Mouse (Mus musculus): ENCODE measurements at regions not wholly inside any gene's neighbourhood (a gene's known extent, or its start where the extent isn't known, plus 50 kb on each side); places are given as distances from the start of the nearest gene placed in this dataset.
"Not testable (repeated sequence)": the region's sequence is repeated elsewhere in the genome, so short reads cannot be mapped to it uniquely, and the experiment has no call there.

- DNase-seq (ENCODE audit: low read depth, low spot score): no peak
These were observed 97.8 kb downstream of the Wdr11 start for GRCm38 (mm10) chr7:129689464-129689863.

- DNase-seq (ENCODE audit: low read depth, low spot score): no peak
These were observed 99.2 kb downstream of the Wdr11 start for GRCm38 (mm10) chr7:129690868-129691267.

GRCm38 (mm10) chr7:129691619-129692071 is 100.0 kb downstream of the Wdr11 start:
- no peak for DNase-seq (ENCODE audit: low read depth, low spot score)

GRCm38 (mm10) chr7:129693635-129694034 is 102.0 kb downstream of the Wdr11 start:
- no peak for DNase-seq (ENCODE audit: low read depth, low spot score)

GRCm38 (mm10) chr7:129694168-129694567 is 102.5 kb downstream of the Wdr11 start:
- no peak for DNase-seq (ENCODE audit: low read depth, low spot score)

GRCm38 (mm10) chr7:129699931-129700570 is 108.4 kb downstream of the Wdr11 start:
- no peak for DNase-seq (ENCODE audit: low read depth, low spot score)

GRCm38 (mm10) chr7:129727559-129727958 is 135.9 kb downstream of the Wdr11 start:
- no peak for DNase-seq (ENCODE audit: low read depth, low spot score)

GRCm38 (mm10) chr7:129729709-129730238 is 138.1 kb downstream of the Wdr11 start:
- no peak for DNase-seq (ENCODE audit: low read depth, low spot score)

- DNase-seq (ENCODE audit: low read depth, low spot score): no peak
These were observed 139.2 kb downstream of the Wdr11 start for GRCm38 (mm10) chr7:129730785-129731352.

GRCm38 (mm10) chr7:129742657-129743056 is 151.0 kb downstream of the Wdr11 start:
- no peak for DNase-seq (ENCODE audit: low read depth, low spot score)

GRCm38 (mm10) chr7:129743955-129744666 is 152.4 kb downstream of the Wdr11 start:
- no peak for DNase-seq (ENCODE audit: low read depth, low spot score)

- no peak for DNase-seq (ENCODE audit: low read depth, low spot score)
These were observed 155.0 kb downstream of the Wdr11 start for GRCm38 (mm10) chr7:129746639-129747038.

- DNase-seq (ENCODE audit: low read depth, low spot score): no peak
These were observed 159.3 kb downstream of the Wdr11 start for GRCm38 (mm10) chr7:129750936-129751335.

- no peak for DNase-seq (ENCODE audit: low read depth, low spot score)
These were observed 163.1 kb downstream of the Wdr11 start for GRCm38 (mm10) chr7:129754737-129755136.

- DNase-seq (ENCODE audit: low read depth, low spot score): no peak
These were observed 164.5 kb downstream of the Wdr11 start for GRCm38 (mm10) chr7:129756138-129756537.

- no peak for DNase-seq (ENCODE audit: low read depth, low spot score)
These were observed 168.2 kb downstream of the Wdr11 start for GRCm38 (mm10) chr7:129759848-129760247.

- no peak for DNase-seq (ENCODE audit: low read depth, low spot score)
These were observed 168.7 kb downstream of the Wdr11 start for GRCm38 (mm10) chr7:129760386-129760785.

GRCm38 (mm10) chr7:129763754-129764153 is 172.1 kb downstream of the Wdr11 start:
- no peak for DNase-seq (ENCODE audit: low read depth, low spot score)

GRCm38 (mm10) chr7:129764456-129764970 is 172.8 kb downstream of the Wdr11 start:
- DNase-seq (ENCODE audit: low read depth, low spot score): no peak

GRCm38 (mm10) chr7:129765681-129766080 is 174.0 kb downstream of the Wdr11 start:
- DNase-seq (ENCODE audit: low read depth, low spot score): no peak

GRCm38 (mm10) chr7:129766087-129766834 is 174.6 kb downstream of the Wdr11 start:
- no peak for DNase-seq (ENCODE audit: low read depth, low spot score)

- not testable (repeated sequence) for DNase-seq (ENCODE audit: low read depth, low spot score)
These were observed 178.0 kb downstream of the Wdr11 start for GRCm38 (mm10) chr7:129769673-129770072.

Data from WW6 (cell line).